Mouse (Mus musculus): ENCODE measurements around the gene Fgfr2. TPM values are rescaled to one million over a fixed set of nuclear protein-coding genes. Genes with fewer than 3 reads are reported as not detected.
A peak's percentile ranks its signal among the peaks of the same experiment; 100 is the strongest.

Gene Fgfr2
- polyA plus RNA-seq, 1 experiment from 2014 or later, result 20.3 TPM

GRCm38 (mm10) chr7:130968537-130968936, 2154.6 kb downstream of the Fgfr2 start:
- Histone ChIP-seq H3K4me1 (ENCODE audit: control insufficient read depth, insufficient read depth, low read length) (peaks cover 32% of the 10 kb centered on the region), H3K36me3 (ENCODE audit: control insufficient read depth, insufficient read depth) (no peaks in the 10 kb centered on the region), H3K27me3 (ENCODE audit: control insufficient read depth, insufficient read depth, low read length) (no peaks in the 10 kb centered on the region), H3K9me3 (replicated peaks; ENCODE audit: control insufficient read depth, low read length) (no peaks in the 10 kb centered on the region), H3K27ac (ENCODE audit: low read length) (peak overlapping the region; percentile 37; the same call in 1 of the 2 replicates), H3K4me2 (ENCODE audit: low read depth, low read length) (no peak overlapping the region), H3K4me3 (ENCODE audit: low read length) (no peak overlapping the region), H3K9ac (ENCODE audit: low read length) (no peak overlapping the region)
- 30% methylated on average over 7 of the region's 7 CpGs for WGBS
- no peak for ATAC-seq (replicated peaks; ENCODE audit: extremely low read depth, insufficient read depth, low FRiP score)

DNA sequence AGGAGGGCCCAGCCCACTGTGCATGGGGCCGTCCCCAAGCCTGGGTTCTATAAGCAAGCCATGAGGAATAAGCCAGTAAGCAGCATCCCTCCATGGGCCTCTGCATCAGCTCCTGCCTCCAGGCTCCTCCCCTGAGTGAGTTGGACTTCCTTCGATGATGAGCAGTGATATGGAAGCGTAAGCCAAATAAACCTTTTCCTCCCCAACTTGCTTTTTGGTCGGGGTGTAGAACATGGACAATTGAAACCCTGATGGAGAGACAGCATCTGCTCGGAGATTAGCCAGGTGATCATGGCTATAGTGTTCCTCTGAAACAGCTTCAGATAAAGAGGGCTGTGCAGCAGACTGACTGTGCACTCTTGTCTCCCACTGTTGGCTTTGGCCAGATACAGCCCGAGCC, 2155.2 kb downstream of the Fgfr2 start:
- Histone ChIP-seq H3K36me3 (ENCODE audit: control insufficient read depth, insufficient read depth) (no peaks in the 10 kb centered on the region), H3K27ac (ENCODE audit: low read length) (no peak overlapping the region), H3K4me2 (ENCODE audit: low read depth, low read length) (no peak overlapping the region), H3K9me3 (replicated peaks; ENCODE audit: control insufficient read depth, low read length) (no peaks in the 10 kb centered on the region), H3K4me3 (ENCODE audit: low read length) (no peak overlapping the region), H3K27me3 (ENCODE audit: control insufficient read depth, insufficient read depth, low read length) (no peaks in the 10 kb centered on the region), H3K9ac (ENCODE audit: low read length) (no peak overlapping the region), H3K4me1 (ENCODE audit: control insufficient read depth, insufficient read depth, low read length) (peaks cover 32% of the 10 kb centered on the region)
- 81% methylated on average over 6 of the region's 6 CpGs for WGBS
- ATAC-seq (replicated peaks; ENCODE audit: extremely low read depth, insufficient read depth, low FRiP score), result no peak

DNA sequence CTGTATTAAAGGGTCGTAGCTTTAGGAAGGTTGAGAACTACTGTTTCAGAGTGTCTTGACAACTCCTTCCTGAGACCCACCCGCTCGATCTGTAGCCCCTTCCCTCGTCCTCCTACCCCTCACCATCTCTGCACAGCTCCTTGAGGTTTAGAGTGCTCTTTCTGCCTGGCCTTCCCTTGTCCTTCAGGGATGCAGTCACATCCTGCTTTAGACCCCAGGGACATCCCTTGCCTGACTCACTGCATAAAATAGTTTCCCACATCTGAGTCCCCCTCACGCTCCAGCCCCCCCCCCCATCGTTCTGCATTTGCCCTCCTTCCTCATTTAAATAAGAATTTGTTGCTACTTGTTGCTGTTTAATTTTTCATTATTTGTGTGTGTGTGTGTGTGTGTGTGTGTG, 2156.3 kb downstream of the Fgfr2 start:
- peaks cover 34% of the 10 kb centered on the region for H3K4me1 ChIP-seq (ENCODE audit: control insufficient read depth, insufficient read depth, low read length)
- H3K9me3 ChIP-seq (replicated peaks; ENCODE audit: control insufficient read depth, low read length), result no peaks in the 10 kb centered on the region
- H3K9ac ChIP-seq (ENCODE audit: low read length), result no peak overlapping the region
- H3K27ac ChIP-seq (ENCODE audit: low read length), result peak overlapping the region; percentile 84
- WGBS, result 73% methylated on average over 6 of the region's 6 CpGs
- H3K4me2 ChIP-seq (ENCODE audit: low read depth, low read length), result no peak overlapping the region
- no peak overlapping the region for H3K4me3 ChIP-seq (ENCODE audit: low read length)
- ATAC-seq (replicated peaks; ENCODE audit: extremely low read depth, insufficient read depth, low FRiP score), result no peak
- no peaks in the 10 kb centered on the region for H3K27me3 ChIP-seq (ENCODE audit: control insufficient read depth, insufficient read depth, low read length)
- no peaks in the 10 kb centered on the region for H3K36me3 ChIP-seq (ENCODE audit: control insufficient read depth, insufficient read depth)

- 72% methylated on average over 5 of the region's 5 CpGs for WGBS
- no peak for ATAC-seq (replicated peaks; ENCODE audit: extremely low read depth, insufficient read depth, low FRiP score)
Measured at GRCm38 (mm10) chr7:130966451-130966850, 2156.7 kb downstream of the Fgfr2 start.

DNA sequence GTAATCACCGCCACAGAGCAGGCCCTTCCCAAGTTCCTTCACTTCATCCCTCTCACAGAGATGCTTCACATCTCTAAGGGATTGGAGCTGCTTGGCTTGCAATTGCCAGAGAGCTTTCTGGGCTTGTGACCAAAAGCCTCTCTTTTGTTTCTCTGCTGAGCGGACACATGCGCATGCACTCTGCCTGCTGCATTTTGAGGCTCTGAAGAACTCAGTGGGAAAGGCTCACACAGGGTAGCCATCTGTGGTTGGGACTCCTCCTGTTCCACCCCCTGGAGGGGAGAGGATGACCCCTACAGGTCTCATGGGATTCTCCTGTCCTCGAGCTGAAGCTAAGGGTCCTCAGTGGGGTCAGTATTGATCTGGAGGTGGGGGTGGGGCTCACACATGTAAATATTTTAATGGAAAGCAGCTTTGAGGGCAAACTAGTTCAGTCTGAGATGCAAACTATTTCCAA, 2157.2 kb downstream of the Fgfr2 start:
- Histone ChIP-seq H3K27me3 (ENCODE audit: control insufficient read depth, insufficient read depth, low read length) (no peaks in the 10 kb centered on the region), H3K4me2 (ENCODE audit: low read depth, low read length) (no peak overlapping the region), H3K27ac (ENCODE audit: low read length) (peak overlapping the region; percentile 84), H3K9me3 (replicated peaks; ENCODE audit: control insufficient read depth, low read length) (no peaks in the 10 kb centered on the region), H3K4me1 (ENCODE audit: control insufficient read depth, insufficient read depth, low read length) (peaks cover 42% of the 10 kb centered on the region), H3K4me3 (ENCODE audit: low read length) (no peak overlapping the region), H3K9ac (ENCODE audit: low read length) (peak overlapping the region; percentile 38; the same call in 1 of the 2 replicates), H3K36me3 (ENCODE audit: control insufficient read depth, insufficient read depth) (no peaks in the 10 kb centered on the region)
- ATAC-seq (replicated peaks; ENCODE audit: extremely low read depth, insufficient read depth, low FRiP score), result no peak
- 52% methylated on average over 4 of the region's 4 CpGs for WGBS

More at GRCm38 (mm10) chr7:130966451-130966850, 2156.7 kb downstream of the Fgfr2 start:
- no peak overlapping the region for H3K4me2 ChIP-seq (ENCODE audit: low read depth, low read length)
- peak overlapping the region; percentile 84 for H3K27ac ChIP-seq (ENCODE audit: low read length)
- no peak overlapping the region for H3K9ac ChIP-seq (ENCODE audit: low read length)
- no peaks in the 10 kb centered on the region for H3K27me3 ChIP-seq (ENCODE audit: control insufficient read depth, insufficient read depth, low read length)
- no peak overlapping the region for H3K4me3 ChIP-seq (ENCODE audit: low read length)
- H3K36me3 ChIP-seq (ENCODE audit: control insufficient read depth, insufficient read depth), result no peaks in the 10 kb centered on the region
- H3K4me1 ChIP-seq (ENCODE audit: control insufficient read depth, insufficient read depth, low read length), result peaks cover 37% of the 10 kb centered on the region
- H3K9me3 ChIP-seq (replicated peaks; ENCODE audit: control insufficient read depth, low read length), result no peaks in the 10 kb centered on the region

- Histone ChIP-seq H3K4me3 (ENCODE audit: low read length) (no peak overlapping the region), H3K4me2 (ENCODE audit: low read depth, low read length) (no peak overlapping the region), H3K27ac (ENCODE audit: low read length) (peak overlapping the region; percentile 84), H3K27me3 (ENCODE audit: control insufficient read depth, insufficient read depth, low read length) (no peaks in the 10 kb centered on the region), H3K4me1 (ENCODE audit: control insufficient read depth, insufficient read depth, low read length) (peaks cover 48% of the 10 kb centered on the region), H3K36me3 (ENCODE audit: control insufficient read depth, insufficient read depth) (no peaks in the 10 kb centered on the region), H3K9me3 (replicated peaks; ENCODE audit: control insufficient read depth, low read length) (no peaks in the 10 kb centered on the region), H3K9ac (ENCODE audit: low read length) (no peak overlapping the region)
- 89% methylated on average over 4 of the region's 4 CpGs for WGBS
- no peak for ATAC-seq (replicated peaks; ENCODE audit: extremely low read depth, insufficient read depth, low FRiP score)
Measured at GRCm38 (mm10) chr7:130965396-130965795, 2157.8 kb downstream of the Fgfr2 start.

- Histone ChIP-seq H3K4me1 (ENCODE audit: control insufficient read depth, insufficient read depth, low read length) (peaks cover 55% of the 10 kb centered on the region), H3K9me3 (replicated peaks; ENCODE audit: control insufficient read depth, low read length) (no peaks in the 10 kb centered on the region), H3K27ac (ENCODE audit: low read length) (peak overlapping the region; percentile 84), H3K4me2 (ENCODE audit: low read depth, low read length) (no peak overlapping the region), H3K4me3 (ENCODE audit: low read length) (no peak overlapping the region), H3K9ac (ENCODE audit: low read length) (no peak overlapping the region), H3K36me3 (ENCODE audit: control insufficient read depth, insufficient read depth) (no peaks in the 10 kb centered on the region), H3K27me3 (ENCODE audit: control insufficient read depth, insufficient read depth, low read length) (no peaks in the 10 kb centered on the region)
- 13% methylated on average over 5 of the region's 5 CpGs for WGBS
- ATAC-seq (replicated peaks; ENCODE audit: extremely low read depth, insufficient read depth, low FRiP score), result peak; percentile 89
Measured at GRCm38 (mm10) chr7:130964686-130965085, 2158.5 kb downstream of the Fgfr2 start.

DNA sequence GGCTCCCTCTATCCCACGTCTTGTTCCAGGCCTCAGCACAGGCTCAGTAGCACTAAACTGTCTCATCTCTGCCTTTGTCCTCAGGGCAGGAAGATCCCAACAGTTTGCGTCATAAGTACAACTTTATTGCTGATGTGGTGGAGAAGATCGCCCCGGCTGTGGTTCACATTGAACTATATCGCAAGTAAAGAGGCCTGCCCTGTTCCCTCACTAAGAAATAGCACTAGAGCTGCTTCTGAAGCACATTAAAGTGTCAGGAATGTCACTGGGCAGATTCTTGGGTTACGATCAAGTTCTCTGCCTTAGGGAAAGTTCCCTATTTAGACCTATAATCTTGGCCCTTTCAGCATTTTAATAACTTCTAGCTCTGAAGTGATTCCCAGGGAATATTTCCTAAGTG, 2161.7 kb downstream of the Fgfr2 start:
- H3K27me3 ChIP-seq (ENCODE audit: control insufficient read depth, insufficient read depth, low read length), result no peaks in the 10 kb centered on the region
- 48% methylated on average over 6 of the region's 6 CpGs for WGBS
- H3K9me3 ChIP-seq (replicated peaks; ENCODE audit: control insufficient read depth, low read length), result no peaks in the 10 kb centered on the region
- peaks cover 49% of the 10 kb centered on the region for H3K4me1 ChIP-seq (ENCODE audit: control insufficient read depth, insufficient read depth, low read length)
- no peak overlapping the region for H3K9ac ChIP-seq (ENCODE audit: low read length)
- no peaks in the 10 kb centered on the region for H3K36me3 ChIP-seq (ENCODE audit: control insufficient read depth, insufficient read depth)
- H3K4me2 ChIP-seq (ENCODE audit: low read depth, low read length), result no peak overlapping the region
- H3K4me3 ChIP-seq (ENCODE audit: low read length), result no peak overlapping the region
- peak overlapping the region; percentile 34 for H3K27ac ChIP-seq (ENCODE audit: low read length)
- no peak for ATAC-seq (replicated peaks; ENCODE audit: extremely low read depth, insufficient read depth, low FRiP score)

DNA sequence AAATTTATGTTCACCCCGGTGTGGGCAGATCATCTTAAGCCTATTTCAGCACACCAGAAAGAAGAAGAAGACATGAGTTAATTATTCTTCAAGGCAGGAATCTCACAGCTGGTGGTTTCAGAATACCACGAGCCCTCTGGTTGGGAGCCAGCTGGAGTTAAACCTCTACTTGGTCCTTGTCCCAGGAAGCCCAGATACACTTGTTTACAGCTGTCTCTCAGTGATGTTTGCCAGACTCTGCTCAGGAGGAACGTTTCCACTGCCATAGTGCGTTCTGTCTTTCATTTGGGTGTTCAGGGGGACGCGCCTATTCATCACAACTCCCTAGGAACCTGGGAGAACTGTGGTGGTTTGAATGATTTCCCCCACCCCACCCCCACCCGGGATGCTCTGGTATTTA, 2163.3 kb downstream of the Fgfr2 start:
- Histone ChIP-seq H3K27me3 (ENCODE audit: control insufficient read depth, insufficient read depth, low read length) (no peaks in the 10 kb centered on the region), H3K27ac (ENCODE audit: low read length) (peak overlapping the region; percentile 49), H3K36me3 (ENCODE audit: control insufficient read depth, insufficient read depth) (no peaks in the 10 kb centered on the region), H3K9ac (ENCODE audit: low read length) (no peak overlapping the region), H3K4me2 (ENCODE audit: low read depth, low read length) (peak overlapping the region; percentile 34), H3K4me1 (ENCODE audit: control insufficient read depth, insufficient read depth, low read length) (peaks cover 33% of the 10 kb centered on the region), H3K9me3 (replicated peaks; ENCODE audit: control insufficient read depth, low read length) (no peaks in the 10 kb centered on the region), H3K4me3 (ENCODE audit: low read length) (no peak overlapping the region)
- peak; percentile 58; the same call in 1 of the 2 replicates for ATAC-seq (replicated peaks; ENCODE audit: extremely low read depth, insufficient read depth, low FRiP score)
- 17% methylated on average over 7 of the region's 7 CpGs for WGBS
